Mouse (Mus musculus) frontal cortex, postnatal 36 days (tissue): ENCODE data around the gene Vmn1r192.
"Not testable (repeated sequence)": the region's sequence is repeated elsewhere in the genome, so short reads cannot be mapped to it uniquely, and the experiment has no call there.

Source experiments
- DNase-seq, 2 experiments: peaks; one replicate each; pipeline ENCODE4 v3.0.0; 2022; ENCODE audit warnings: low spot score in 2 of 2

The Vmn1r192 gene

GRCm38 (mm10) chr13:22191041-22191440 lies at the start of gene Vmn1r192:
Gene Vmn1r192 (minus strand): TSS chr13:22191141.
- no peak for DNase-seq

DNA sequence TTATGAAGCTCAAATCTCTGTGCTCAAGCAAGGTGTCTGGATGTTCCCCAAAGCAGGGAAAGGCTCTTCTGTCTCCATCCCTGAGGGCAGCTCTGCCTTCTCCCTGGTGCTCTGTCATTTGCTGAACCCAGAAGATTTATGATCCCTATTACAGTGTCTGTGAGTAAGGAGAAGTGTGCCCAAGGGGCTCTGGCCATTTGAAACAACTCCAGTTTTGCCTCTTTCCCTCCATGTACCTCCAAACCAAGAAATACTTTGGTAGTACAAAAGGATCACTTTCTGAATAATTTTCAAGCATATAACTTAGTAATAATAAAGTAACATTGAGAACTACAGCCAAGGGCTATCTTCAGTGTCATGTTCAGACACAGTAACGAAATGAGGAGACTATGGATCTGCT lies 32.1 kb upstream of the Vmn1r192 start, which contains the start of gene Vmn1r193:
Gene Vmn1r193 (minus strand): TSS at position 101 of the 400 bp plus-strand sequence.
- DNase-seq = not testable (repeated sequence)

GRCm38 (mm10) chr13:22192756-22193155 lies 1.8 kb upstream of the Vmn1r192 start:
- DNase-seq = not testable (repeated sequence)

DNA sequence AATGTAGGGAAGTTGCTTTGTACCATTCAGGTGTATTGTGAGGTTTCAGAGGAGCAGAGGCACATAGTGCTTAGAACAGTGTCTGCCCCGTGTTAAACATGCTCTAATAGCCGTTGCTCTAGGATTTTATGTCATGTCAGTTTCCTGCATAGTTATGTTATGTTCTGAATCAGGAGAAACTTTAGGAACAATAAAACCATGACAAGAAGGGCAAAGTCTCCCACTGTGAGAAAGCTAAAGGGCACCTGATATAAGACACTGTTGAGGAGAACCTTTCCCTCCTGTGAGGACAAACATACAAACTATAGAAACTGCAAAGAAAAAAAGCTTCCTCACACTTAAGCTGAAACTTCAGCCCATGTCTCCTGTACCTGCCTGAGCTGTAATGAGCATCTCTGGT lies 556 bp downstream of the Vmn1r192 start:
- DNase-seq = no peak

DNA sequence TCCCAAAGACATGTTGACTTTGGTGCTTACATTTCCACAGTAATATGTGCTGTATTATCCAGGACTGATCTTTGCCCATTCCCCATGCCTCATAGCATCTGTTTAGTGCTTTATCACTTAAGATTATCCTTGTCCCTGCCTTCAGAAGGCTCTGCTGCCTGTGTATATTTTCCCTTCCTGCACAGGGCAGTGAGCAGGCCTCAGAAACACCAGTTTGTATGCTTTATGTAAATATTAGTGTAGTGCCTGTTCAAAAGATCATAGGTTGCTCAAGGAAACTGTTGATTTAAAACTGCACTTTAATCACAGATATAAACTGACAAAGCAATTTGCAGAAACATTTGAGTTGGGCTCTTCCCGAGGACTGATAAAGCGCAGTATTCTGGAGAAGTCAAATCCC lies 1.6 kb downstream of the Vmn1r192 start:
- DNase-seq = no peak

DNA sequence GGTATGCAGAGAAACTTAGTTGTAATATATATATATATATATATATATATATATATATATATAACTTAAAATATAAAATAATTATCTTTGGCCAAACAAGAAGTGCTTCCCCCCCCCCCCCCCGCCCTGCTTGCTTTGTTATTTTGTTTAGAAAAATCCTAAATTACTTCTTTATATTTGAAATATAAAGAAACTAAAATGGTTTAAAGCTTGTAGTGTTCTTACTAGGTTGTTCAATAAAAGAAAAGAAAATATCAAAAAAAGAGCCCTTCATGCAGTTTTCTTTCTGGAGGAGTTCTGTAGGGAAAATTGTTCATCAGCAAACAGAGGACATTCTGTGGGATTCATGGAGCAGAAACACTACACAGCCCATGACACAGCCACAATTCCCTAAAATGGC lies 7.1 kb downstream of the Vmn1r192 start, which contains the start of gene Vmn1r191:
Gene Vmn1r191 (minus strand): TSS at position 101 of the 400 bp plus-strand sequence.
- no peak for DNase-seq

GRCm38 (mm10) chr13:22168416-22168815 lies 22.5 kb downstream of the Vmn1r192 start:
- DNase-seq = no peak

- not testable (repeated sequence) for DNase-seq
Measured at GRCm38 (mm10) chr13:22136495-22137293, 54.2 kb downstream of the Vmn1r192 start.
